Mouse (Mus musculus) cerebellum, adult 18-20 months (tissue): Measurements from ENCODE around the gene Dennd1c.

Source experiments
- DNase-seq, 2 experiments: peaks; one replicate each; pipeline ENCODE4 v3.0.0; 2021

The Dennd1c gene

DNA sequence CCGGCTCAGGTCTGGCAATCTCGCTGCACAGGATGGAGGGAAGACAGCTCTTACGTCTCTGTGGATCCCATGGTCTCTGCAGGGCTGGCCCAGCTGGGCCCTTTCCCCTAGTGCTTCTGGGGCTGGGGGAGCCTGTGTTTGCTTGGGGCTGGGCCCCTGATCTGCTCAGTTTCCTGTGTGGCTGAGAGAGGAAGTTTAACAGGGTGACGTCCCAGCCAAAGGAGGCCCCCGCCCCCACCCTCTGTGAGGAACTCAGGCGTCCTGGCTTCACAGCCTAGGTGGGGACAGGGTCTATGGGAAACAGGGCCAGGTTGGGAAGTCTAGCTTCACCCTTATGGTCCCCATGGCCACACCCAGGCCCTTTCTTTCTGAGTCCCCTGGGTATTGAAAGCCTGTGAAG lies at the start of gene Dennd1c:
Dennd1c (minus strand) TSS at position 179 of the 400 bp plus-strand sequence.
- no peak for DNase-seq

DNA sequence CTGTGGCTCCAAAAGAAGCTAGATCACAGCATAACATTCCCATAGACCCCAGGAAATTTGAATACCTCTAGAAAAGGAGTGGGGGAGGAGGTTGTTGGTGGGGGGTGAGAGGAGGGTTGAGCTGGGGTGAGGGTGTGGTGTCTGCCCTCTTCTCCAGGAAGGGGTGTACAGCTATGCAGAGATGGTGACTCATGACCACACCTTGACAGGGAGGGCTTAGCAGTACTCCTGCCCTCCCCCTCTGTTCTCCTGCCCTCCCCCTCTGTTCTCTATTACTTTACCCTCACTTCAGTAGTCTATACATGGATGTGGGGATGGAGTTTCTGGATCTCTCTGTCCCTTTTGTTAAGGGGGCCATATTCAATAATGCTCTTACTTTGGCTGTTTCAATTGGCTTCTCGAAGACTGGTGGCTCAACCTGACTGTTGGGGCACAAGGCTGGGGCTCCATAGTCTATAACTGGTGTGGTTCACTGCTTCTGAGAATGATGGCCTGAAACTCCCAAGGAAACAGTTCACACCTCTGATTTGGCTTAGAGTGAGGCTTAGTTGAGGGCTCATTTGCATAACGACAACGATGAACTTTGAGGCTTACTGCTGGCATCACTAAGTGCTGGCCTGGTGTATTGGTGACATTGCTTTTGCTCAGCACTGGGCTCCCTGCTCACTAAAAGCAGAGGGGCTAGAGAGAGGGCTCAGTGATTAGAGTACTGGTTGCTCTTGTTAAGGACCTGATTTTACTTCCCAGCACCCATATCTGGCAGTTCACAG lies 47.7 kb upstream of the Dennd1c start:
- DNase-seq = no peak

DNA sequence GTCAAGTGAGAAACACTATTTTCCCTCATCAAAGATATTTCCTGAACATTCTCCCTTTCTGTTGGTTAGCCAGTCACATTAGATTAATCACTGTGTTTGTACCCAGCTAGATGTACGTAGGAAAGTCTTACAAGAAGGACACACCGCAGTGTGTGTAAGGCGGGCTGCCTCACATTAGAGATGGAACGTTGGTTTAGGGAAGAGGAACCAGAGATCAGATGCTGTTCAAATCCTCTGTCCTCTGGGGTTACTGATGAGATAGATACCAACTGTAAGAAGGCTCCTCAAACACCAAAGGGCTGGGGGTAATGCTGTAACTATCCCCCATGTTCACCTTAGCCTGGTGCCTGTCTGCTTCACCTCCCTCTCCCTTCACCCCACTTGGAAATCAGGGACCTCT lies 46.5 kb upstream of the Dennd1c start:
- no peak for DNase-seq

DNA sequence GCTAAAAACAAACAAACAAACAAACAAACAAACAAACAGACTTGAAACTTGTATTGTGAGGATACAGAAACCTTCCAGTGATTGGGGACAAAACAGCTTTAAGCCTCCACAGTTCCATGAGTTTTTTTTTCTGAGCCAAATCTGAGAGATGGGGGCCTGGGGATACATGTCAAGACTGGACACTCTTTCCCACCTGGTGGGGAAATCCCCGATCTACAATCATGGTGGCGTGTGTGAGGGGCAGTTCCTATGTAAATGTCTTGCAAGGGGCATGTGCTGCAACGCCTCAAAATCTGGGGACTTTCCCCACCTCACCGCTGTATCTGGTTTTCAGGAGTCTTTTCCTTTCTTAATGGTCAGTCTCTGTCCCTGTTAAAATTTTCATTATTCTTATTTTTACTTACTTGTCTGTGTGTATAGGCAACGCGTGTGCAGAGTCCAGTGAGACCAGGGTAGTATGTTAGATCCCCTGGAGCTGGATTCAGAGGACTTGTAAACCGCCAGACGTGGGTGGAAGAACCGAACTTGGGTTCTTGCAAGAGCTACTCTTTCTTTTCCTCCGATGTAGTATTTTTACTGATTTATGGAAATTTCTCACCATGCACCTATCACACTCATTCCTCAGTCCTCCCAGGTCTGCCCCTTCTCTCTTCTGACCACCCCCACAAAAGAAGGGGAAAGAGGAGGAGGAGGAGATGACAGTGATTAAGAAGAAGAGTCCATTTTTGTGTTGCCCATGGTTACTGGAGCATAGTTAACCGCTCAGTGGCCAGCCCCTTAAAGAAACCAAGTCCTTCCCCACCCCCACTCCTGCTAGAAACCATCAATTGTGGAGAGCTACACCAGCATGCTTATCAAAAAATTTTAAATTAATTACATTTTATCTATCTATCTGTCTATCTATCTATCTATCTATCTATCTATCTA lies 45.1 kb upstream of the Dennd1c start:
- no peak for DNase-seq

DNA sequence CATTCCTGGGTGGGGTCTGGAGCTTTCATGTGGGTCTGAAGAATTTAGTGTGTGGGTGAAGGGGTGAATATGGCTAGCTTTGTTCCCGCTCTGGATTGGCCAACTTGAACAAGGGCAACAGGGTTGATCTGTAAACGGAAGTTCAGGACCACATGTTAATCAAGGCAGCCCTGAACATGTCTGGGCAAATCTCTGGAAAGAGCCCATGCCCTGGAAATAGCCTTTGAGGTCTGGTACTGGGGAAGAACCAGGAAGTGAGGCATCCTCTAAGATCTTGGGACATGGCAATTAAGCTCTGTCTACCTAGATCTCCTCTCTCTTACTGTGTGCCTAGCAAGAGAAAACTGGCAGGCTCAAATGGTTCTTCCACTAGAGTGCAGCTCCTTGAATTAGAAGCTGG lies 43.5 kb upstream of the Dennd1c start:
- DNase-seq = no peak

DNA sequence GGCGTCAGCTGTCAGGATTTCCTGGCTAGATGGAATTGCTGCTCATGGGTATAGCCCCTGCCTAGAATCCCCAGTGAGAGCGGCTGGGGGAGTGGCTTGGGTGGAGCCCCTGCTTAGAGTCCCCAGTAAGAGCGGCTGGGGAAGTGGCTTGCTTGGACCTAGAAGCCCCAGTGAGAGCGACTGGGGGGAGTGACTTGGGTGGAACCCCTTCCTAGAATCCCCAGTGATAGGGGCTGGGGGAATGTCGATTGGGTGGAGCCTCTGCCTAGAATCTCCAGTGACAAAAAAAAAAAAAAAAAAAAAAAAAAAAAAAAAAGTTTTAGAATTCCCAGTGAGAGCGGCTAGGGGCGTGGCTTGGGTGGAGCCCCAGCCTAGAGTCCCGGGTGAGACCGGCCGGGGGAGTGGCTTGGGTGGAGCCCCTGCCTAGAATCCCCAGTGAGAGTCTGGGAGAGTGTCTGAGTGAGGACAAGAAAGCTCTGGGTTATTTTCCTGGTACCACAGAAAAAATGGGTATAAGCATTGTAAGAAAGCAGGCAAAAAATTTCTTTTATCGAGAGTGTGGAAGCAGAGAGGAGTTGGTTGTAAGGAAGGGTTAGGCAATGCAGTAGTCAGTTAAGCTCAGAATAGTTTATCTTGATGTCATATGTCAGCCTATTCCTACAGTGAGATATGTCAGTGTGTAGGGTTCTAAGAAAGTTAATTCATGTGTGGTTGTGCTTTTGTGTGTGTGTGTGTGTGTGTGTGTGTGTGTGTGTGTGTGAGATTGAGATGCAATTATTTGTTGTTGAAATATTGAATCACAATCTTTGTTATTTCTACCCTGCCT lies 40.4 kb upstream of the Dennd1c start:
- no peak for DNase-seq

DNA sequence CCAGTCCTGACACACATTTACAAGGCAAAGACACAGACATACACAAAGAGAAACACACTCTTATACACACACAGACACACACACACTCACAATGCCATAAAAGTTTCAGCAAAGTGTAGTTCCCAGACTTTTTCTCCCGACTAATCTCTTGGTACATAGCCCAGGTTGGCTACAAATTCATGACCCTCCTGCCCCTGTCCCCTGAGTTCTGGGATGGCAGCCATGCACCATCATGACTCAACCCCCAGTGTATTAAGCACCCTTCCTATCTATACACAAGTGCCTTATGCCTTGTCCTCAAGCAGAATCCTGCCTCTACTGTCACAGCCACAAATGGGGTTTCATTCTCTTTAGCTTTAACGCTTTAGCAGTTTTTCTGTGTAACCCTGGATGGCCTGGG lies 38.5 kb upstream of the Dennd1c start:
- no peak for DNase-seq

DNA sequence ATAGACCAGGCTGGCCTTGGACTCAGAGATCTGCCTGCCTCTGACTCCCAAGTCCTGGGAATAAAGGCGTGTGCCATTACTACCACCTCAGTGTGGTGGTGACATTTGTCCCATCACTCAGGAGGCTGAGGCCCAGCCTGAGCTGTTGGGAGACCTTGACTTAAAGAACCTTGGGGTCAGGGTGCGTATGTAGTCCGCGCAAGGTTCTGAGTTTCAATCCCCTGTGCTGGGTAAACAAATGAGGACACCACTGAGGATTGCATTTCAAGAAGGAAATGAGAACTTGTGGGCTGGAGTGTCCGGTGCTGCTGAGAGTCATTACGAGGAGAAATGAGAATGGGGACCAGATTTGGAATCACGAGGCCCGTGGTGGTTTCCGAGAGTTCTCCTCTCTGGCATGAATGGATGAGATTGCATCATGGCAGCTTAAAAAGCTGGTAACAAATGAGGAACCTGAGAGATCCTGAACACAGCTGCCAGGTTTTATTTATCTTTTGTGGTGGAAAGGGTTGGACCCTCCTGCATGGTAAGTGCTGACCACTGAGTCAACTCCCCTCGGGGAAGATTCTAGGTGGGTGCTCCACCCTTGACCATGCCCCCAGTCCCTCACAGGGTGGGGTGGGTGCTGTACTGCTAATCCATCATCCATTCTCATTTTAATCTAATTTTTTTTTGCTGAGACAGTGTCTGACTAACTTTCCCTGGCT lies 34.6 kb upstream of the Dennd1c start:
- no peak for DNase-seq

DNA sequence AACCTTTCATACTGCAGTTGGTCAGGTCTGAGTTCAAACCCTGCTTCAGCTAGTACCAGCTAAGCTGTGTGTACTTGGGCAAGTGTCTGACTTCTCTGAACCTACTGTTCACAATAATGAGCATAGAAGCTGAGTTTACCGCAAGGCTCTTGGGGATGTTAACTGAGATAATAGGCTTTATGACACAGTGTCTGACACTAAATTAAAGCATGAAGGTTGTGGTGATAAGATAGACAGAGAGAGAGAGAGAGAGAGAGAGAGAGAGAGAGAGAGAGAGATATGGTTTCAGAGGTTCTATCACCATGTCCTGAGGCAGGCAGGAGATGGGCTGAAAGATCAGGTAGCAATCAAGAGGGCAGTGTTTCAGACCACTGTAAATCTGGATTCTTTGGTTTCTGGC lies 31.7 kb upstream of the Dennd1c start:
- DNase-seq = no peak

DNA sequence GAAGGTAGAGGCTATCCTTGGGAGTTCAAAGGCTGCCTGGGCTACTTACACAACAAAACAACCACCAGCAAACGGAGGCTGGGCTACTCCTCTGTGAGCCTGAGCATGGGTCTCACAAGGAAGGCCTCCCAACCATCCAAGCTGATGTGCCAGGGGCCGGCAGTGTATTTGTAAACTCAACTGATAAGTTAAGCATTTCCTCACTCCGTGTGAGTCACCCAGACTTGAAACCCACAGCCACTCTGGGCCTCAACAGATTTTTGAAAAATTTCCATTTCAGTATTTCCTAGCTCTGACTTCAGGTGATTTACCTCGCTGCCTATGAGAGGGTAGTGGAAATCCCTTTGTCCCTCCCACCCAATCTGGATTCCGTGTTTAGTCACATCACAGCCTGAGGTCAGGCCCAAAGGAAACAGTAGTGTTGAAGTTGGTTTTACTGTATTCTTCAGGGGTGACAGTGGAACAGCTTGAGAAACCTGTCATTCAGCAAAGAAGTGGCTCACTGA lies 30.4 kb upstream of the Dennd1c start:
- DNase-seq = no peak

DNA sequence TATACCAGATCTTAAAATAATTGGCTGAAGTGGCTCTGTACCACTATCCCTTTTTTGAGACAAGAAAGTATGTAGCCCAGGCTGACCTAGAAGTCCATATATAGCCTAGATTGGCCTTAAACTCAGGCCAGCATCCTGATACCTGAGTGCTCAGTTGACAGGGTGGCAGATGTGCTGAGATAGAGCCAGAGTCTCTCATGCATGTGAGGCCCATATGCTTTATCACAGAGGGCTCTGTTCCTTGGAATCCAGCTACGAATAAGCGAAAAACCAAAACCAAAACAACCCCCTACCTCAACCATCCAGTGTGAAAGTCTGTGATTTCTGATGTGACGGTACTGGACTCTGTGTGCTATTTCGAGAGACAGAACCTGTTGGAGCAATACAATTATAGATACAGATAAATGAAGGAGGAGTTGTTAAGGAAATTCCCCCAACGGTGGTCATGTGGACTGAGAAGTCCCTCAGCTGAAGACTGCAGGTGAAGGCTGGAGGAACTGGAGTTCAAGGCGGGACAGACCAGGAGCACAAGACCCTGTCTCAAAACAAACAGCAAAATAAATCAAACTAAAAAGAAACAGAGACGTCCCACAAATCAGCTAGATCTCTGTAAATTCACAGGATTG lies 29.8 kb upstream of the Dennd1c start:
- DNase-seq = no peak

DNA sequence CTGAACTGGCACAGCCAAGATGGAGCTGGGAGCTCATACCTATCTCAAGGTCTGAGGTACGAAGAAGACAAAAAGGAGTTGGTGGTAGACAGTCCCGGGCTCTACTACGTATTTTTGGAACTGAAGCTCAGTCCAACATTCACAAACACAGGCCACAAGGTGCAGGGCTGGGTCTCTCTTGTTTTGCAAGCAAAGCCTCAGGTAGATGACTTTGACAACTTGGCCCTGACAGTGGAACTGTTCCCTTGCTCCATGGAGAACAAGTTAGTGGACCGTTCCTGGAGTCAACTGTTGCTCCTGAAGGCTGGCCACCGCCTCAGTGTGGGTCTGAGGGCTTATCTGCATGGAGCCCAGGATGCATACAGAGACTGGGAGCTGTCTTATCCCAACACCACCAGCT lies 28.8 kb upstream of the Dennd1c start:
- DNase-seq = no peak

DNA sequence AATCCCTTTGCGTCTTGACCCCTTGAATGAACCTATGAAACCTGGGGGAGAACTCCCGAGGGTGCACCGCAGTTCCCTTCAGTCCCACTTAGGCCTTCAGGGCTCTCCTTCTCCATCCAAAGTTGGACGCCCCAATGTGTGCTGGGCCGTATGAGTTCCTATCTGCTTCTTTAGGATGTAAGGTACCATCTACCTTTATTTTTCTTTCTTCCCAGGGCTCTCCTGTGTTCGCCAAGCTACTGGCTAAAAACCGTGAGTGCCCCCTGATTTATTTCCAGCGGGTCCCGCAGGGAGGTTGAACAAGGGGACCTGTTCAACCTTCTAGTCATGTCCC lies 27.7 kb upstream of the Dennd1c start:
- DNase-seq = no peak

DNA sequence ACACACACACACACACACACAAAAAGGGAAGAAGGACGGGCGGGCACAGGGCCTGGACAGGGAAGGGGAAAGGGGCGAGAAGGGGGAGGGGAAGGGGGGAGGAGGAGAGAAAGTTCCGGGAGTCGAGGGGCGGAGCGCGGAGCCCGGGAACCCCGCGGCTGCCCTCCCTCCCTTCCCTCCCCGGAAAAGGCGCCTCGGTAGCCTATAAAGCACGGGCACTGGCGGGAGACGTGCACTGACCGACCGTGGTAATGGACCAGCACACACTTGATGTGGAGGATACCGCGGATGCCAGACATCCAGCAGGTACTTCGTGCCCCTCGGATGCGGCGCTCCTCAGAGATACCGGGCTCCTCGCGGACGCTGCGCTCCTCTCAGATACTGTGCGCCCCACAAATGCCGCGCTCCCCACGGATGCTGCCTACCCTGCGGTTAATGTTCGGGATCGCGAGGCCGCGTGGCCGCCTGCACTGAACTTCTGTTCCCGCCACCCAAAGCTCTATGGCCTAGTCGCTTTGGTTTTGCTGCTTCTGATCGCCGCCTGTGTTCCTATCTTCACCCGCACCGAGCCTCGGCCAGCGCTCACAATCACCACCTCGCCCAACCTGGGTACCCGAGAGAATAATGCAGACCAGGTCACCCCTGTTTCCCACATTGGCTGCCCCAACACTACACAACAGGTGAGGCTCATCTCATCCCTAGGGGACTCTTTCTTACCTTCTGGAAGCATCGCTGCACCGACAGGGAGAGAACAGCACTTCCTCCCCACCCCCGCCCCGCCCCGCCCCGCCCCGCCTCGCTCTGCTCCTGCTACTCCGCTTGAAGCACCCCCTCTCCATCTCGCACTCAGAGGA lies 27.1 kb upstream of the Dennd1c start, which contains the start of gene Tnfsf9:
Tnfsf9 (plus strand) TSS at position 145 of the 854 bp plus-strand sequence.
- DNase-seq = peak; percentile 52 to 68

DNA sequence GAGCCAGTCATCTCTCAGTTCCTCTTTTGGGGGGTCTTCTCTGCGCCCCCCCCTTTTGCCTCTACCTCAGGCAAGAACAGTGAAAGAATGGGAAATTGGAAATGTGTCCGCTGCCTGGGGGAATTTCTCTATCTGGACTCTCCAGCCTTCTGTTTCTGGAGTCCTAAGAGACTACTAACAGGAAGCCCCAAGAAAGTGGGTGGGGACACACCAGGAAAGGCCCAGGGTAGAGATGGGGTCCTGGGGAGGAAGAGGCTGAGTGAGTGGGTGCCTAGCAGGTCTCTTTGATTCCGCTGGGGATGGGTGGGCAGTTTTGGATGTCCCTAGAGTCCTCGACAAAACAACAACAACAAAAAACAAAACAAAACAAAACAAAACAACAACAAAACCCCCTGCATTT lies 26.2 kb upstream of the Dennd1c start:
- no peak for DNase-seq

DNA sequence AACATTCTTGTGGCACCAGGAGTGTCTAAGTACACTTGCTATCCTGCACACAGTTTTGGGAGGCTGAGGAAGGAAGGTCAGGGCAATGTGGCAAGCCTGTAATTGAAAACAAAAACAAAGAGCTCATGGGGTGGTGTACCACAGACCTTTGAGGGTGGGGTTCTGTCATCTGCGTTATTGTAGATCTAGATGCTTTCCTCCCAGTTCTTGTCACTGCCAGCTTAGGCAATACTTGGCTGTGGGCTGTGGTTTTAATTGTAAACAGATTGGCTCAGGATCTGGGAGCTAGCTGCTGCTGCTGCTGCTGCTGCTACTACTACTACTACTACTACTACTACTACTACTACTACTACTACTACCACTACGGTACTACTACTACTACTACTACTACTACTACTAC lies 24.0 kb upstream of the Dennd1c start:
- no peak for DNase-seq

DNA sequence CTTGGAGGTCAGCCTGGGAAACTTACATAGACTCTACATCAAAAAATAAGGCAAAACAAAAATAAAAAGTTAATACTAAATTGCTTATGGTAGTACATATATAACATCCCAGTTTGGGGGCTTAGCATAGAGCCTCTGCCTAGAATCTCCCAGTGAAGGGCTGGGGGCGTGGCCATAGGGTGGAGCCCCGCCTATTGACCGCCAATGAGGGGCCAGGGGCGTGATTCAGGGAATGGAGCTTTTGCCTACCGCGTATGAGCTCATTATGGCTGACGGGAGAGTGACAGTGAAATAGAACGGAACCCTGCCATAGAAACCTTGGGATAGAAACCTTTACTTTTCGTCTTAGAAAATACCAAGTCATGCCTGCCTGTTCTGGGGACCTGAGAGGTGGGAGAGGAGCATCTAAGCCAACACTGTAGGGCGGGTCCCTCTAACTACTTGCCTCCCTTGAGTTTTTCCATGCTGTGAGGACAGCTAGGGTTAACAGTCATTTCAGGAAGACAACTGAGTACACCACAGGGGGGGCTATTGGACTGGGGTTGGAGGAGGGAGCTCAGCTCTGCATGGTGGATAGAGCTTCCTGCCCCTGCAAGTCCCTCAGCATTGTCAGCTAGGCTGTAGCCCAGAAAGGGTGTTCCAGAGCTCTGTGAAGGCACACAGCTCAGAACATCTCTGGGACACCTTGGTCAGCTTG lies 21.5 kb upstream of the Dennd1c start:
- no peak for DNase-seq

DNA sequence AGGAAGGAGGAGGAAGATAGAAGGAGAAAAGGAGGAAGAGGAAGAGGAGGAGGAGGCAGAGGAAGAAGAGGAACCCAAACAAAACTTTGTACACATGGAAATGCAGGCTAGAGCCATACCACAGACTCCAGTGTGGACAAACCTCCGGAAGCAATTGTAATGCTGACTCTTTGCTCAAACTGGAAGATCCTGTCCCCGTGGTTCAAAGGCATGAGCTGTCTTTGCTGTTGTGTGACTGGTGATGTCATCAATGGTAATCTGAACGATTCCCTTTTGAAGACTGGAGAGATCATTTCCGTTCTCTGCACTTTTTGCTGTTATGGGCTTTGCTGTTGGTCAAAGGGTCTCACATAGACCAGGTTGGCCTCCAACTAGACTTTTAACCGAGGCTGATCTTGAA lies 20.0 kb upstream of the Dennd1c start:
- no peak for DNase-seq

DNA sequence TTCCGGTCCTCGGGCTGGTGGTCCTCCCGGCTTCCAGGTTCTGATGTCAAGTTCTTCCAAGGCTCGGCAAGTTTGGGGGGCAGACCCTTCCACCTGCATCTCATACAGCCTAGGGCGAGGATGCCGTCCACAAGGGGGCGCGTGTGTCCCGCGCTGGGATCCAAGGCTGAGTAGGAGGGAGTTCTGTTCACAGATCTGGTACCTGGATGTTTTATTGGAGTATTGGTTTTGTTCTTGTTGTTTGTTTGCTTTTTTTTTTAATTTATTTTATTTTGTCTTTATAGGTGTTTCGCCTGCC lies 18.3 kb upstream of the Dennd1c start:
- DNase-seq = peak; percentile 87 to 92

DNA sequence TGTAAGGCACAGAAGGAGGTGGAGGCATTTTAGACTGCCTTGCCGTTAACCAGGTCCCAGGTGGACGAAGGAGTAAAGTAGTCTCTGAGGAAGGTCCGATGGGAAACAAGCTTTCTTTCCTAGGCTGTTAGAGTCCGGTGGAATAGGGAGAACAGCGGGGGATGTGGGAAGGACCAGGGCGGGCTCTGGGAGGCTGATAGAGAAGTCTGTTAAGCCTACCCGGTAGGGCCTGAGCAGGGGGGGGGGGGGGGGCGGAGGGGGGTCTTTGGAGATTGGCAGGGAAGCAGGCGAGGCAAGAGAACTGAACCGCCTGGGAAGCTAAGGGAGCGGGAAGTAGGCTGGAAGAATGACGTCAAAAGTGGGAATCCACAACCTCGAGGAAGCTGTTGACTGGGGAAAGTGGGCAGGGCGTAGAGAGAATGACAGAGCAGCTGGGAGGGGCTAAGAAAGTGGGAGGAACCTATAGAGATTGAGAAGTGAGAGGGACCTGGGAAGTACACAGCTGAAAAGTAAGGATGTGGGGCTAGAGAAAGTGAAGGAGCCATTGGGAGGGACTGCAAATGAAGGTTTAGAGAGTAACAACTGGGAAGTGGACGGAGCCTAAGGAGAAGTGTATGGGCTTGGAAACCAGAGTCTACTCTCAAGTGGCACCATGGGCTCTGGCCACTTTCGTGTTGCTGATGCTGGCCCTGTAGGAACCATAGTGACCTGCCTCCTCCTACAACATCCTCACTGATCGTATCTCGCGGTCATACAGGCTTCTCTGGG lies 17.7 kb upstream of the Dennd1c start:
- peak in 1 of 2 experiments; percentile 48 for DNase-seq
